Mouse (Mus musculus): ENCODE data around the gene Tub. TPM values are rescaled to one million over a fixed set of nuclear protein-coding genes. Genes with fewer than 3 reads are reported as not detected.

The Tub gene
- polyA plus RNA-seq, 1 experiment from 2014 or later: 0.88 TPM

DNA sequence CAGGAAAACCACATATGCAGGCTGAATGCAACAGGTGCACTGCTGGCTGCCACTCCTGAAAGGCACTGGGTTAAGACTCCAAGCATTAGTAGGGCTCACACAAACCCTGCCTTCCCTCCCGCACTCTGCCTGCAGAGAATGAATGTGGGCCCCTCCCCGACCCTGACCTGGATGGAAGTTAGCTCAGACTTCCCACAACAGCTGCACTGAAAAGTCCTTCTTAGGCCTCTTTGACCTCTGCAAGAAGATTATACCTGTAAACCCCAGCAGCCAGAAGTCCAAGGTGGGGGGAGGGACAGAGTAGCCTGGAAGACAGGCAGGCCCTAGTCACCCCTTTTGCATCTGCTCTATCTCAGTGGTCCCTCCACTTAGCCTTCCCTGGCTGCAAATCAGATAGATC lies 837 bp upstream of the Tub start:
- Histone ChIP-seq H3K9me3 (no peaks in the 10 kb centered on the region), H3K36me3 (peaks cover 9% of the 10 kb centered on the region; the same call in 1 of the 2 replicates), H3K4me3 (no peak overlapping the region), H3K27ac (no peak overlapping the region), H3K4me1 (peaks cover 11% of the 10 kb centered on the region), H3K27me3 (ENCODE audit: insufficient read depth, poor library complexity, severe bottlenecking) (peaks cover 61% of the 10 kb centered on the region)
- no peak for DNase-seq (ENCODE audit: low spot score)
- WGBS: 32% methylated on average over 2 of the region's 2 CpGs

DNA sequence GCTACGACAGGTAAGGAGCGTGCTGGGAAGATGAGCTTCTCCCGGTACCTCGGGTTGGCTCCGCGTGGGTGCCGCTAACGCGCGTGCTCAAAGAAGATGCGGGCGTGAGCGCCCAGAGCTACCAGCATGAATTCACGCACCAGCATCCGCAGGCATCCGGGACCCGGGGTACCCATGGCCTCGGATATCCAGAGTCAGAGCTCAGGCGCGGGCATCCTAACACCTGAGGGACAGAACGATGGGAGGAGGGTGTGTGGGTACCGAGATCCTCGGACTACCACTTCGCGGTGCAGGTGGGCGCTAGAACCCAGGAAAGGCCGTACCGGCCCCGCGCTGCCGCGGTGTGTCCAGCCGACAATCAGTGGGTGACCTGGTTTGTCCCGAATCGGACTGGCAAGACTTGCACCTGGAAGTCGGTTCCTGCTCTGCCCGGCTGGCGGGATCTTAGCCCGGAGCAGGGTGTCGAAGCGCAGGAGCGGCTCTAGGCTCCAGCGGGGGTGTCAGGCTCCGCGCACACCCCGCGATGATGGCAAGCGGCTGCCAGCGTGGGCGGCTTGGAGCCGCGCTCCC lies 709 bp downstream of the Tub start:
- peaks cover 11% of the 10 kb centered on the region for H3K4me1 ChIP-seq
- no peak overlapping the region for H3K27ac ChIP-seq
- H3K4me3 ChIP-seq: peak overlapping the region; percentile 65
- no peak for DNase-seq (ENCODE audit: low spot score)
- H3K27me3 ChIP-seq (ENCODE audit: insufficient read depth, poor library complexity, severe bottlenecking): peaks cover 61% of the 10 kb centered on the region
- no peaks in the 10 kb centered on the region for H3K9me3 ChIP-seq
- WGBS: 1% methylated on average over 52 of the region's 52 CpGs
- peaks cover under 1% of the 10 kb centered on the region; the same call in 1 of the 2 replicates for H3K36me3 ChIP-seq

DNA sequence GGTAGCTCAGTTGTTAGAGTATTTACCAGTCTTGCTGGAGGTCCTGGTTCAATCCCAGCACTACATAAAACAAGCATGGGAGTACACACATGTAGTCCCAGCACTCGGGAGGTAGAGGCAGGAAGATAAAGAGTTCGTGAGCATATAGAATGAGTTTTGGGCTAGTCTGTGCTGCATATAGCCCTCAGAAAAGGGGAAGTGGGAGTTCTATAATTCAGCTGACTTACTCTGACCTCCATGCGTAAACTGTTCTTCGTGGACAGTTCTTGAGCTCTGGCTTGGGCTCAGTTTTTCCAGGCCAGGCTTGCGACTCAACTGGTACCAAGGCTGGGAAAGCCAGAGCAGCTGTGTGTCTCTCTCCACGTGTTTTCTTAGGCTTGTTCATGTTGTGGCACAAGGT lies 2.7 kb downstream of the Tub start:
- Histone ChIP-seq H3K36me3 (no peaks in the 10 kb centered on the region), H3K27me3 (ENCODE audit: insufficient read depth, poor library complexity, severe bottlenecking) (peaks cover 61% of the 10 kb centered on the region), H3K4me1 (peaks cover 11% of the 10 kb centered on the region), H3K4me3 (no peak overlapping the region), H3K27ac (no peak overlapping the region), H3K9me3 (no peaks in the 10 kb centered on the region)
- DNase-seq (ENCODE audit: low spot score): no peak
- WGBS: 80% methylated on average over 6 of the region's 6 CpGs

DNA sequence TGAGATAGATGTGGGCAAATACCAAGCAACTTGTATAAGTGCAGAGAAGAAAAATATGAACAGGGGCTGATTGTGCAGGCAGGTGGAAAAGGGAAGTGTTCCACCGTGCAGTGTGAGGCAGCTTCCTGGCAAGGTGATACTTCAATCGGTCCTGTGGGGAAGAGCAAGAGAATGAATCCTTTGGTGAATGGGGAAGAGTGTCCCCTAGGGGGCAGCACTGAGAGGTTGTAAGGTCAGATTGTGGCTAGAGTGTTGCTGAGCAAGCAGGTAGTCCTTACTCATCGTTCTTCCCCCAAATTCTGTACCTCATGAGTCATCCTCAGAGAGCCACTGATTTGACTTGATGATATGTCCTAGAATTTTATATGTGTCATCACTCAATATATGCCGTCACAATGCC lies 4.0 kb downstream of the Tub start:
- H3K27me3 ChIP-seq (ENCODE audit: insufficient read depth, poor library complexity, severe bottlenecking): peaks cover 49% of the 10 kb centered on the region
- H3K4me3 ChIP-seq: no peak overlapping the region
- WGBS: 54% methylated on average over 4 of the region's 4 CpGs
- H3K4me1 ChIP-seq: peaks cover 11% of the 10 kb centered on the region
- no peak overlapping the region for H3K27ac ChIP-seq
- H3K9me3 ChIP-seq: no peaks in the 10 kb centered on the region
- DNase-seq (ENCODE audit: low spot score): no peak
- no peaks in the 10 kb centered on the region for H3K36me3 ChIP-seq

DNA sequence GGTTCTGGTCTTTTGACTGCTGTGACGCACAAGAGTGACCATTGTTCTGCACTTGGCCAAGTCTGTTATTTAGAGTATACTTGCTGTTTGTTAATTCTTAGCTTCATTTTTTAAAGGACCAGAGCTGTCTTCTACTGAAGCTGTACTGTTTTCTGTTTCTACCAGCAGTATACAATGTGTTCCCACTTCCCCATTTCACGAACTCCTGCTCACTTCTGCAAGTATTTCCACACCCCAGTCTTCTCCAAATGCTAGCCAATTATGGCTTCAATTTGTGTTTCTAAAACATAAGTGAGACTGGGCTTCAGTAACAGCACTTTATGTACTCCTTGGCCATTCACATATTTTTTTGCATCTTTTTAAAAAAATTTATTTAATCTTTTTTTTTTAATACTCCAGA lies 7.6 kb downstream of the Tub start:
- DNase-seq (ENCODE audit: low spot score): no peak
- WGBS: 83% methylated on average over 2 of the region's 2 CpGs
- H3K9me3 ChIP-seq: no peaks in the 10 kb centered on the region
- no peak overlapping the region for H3K27ac ChIP-seq
- no peaks in the 10 kb centered on the region for H3K4me1 ChIP-seq
- no peak overlapping the region for H3K4me3 ChIP-seq
- no peaks in the 10 kb centered on the region for H3K36me3 ChIP-seq
- peaks cover 13% of the 10 kb centered on the region for H3K27me3 ChIP-seq (ENCODE audit: insufficient read depth, poor library complexity, severe bottlenecking)

DNA sequence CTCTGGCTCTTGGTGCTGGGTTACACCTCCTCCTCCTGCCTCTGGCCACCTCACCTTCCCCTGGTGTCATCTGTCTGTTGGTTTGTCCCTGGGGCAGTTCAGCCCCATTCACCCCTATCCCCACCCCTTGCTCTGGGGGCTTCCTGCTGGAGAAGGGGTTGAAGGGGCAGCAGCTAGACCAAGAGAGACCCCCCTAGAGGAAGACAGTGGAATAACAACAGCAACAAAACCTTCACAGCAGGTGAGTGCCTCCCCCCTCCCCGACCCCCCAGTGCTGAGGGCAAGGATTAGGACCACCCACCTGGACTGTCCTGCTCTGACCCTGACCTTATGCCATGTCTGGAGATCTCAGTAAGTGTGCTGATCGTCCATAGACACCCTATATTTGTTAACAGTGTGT lies 15.8 kb downstream of the Tub start:
- no peaks in the 10 kb centered on the region for H3K4me1 ChIP-seq
- peaks cover 13% of the 10 kb centered on the region for H3K27me3 ChIP-seq (ENCODE audit: insufficient read depth, poor library complexity, severe bottlenecking)
- WGBS: 24% methylated on average over 2 of the region's 2 CpGs
- no peaks in the 10 kb centered on the region for H3K36me3 ChIP-seq
- no peak for DNase-seq (ENCODE audit: low spot score)
- H3K4me3 ChIP-seq: no peak overlapping the region
- H3K9me3 ChIP-seq: no peaks in the 10 kb centered on the region
- no peak overlapping the region for H3K27ac ChIP-seq

DNA sequence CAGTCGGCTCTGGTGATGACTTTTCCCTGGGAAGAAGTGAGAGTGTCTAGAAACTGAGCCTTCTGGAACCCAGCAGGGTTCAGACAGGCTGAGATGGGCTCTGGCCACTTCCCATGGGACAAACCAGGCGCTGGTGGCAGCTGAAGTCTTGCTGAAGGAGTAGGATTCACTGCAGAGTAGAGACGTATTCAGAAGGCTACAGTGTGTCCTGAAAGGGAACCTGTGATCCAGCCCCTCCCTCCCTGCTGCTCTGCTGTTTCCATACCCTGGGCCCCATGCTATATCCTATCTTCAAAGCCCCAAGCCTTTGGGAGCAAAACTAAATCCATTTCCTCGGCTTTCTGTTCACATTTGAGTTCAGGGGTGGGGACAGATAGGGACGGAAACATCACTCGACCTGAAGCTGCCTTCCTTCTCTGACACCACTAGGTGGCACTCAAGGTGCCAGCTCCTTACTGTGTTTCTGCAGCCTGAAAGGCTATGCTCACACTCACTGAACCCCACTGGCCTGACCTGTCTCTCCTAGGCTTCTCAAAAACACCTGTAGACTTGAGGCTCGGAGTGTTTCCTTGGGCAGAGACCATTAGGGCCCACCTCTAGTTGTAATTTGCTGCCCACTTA lies 16.7 kb downstream of the Tub start:
- Histone ChIP-seq H3K27me3 (ENCODE audit: insufficient read depth, poor library complexity, severe bottlenecking) (peaks cover 14% of the 10 kb centered on the region), H3K4me3 (no peak overlapping the region), H3K27ac (no peak overlapping the region), H3K9me3 (no peaks in the 10 kb centered on the region), H3K36me3 (no peaks in the 10 kb centered on the region), H3K4me1 (no peaks in the 10 kb centered on the region)
- 34% methylated on average over 7 of the region's 7 CpGs for WGBS
- no peak for DNase-seq (ENCODE audit: low spot score)

DNA sequence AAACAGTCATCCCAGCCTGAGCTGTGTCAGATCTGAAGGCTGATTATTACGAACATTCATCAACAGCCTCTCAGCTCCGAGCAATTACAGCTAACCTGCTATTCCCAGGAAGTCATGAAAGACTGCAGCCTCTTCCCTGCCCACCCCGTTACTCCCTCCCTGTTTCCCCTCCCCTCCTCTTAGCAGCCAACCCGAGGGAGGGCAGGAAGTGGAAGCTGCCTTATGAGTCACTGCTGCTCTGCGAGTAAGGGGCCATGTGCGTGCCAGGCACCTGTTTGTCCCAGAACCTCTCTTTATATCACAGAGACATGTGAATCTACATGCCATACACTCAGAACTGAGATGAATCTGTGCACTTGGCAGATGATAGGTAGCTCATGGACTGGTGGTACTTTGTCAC lies 18.1 kb downstream of the Tub start:
- no peaks in the 10 kb centered on the region for H3K9me3 ChIP-seq
- no peaks in the 10 kb centered on the region for H3K4me1 ChIP-seq
- H3K36me3 ChIP-seq: no peaks in the 10 kb centered on the region
- DNase-seq (ENCODE audit: low spot score): no peak
- WGBS: 35% methylated on average over 6 of the region's 6 CpGs
- H3K4me3 ChIP-seq: no peak overlapping the region
- no peak overlapping the region for H3K27ac ChIP-seq
- H3K27me3 ChIP-seq (ENCODE audit: insufficient read depth, poor library complexity, severe bottlenecking): peaks cover 19% of the 10 kb centered on the region

DNA sequence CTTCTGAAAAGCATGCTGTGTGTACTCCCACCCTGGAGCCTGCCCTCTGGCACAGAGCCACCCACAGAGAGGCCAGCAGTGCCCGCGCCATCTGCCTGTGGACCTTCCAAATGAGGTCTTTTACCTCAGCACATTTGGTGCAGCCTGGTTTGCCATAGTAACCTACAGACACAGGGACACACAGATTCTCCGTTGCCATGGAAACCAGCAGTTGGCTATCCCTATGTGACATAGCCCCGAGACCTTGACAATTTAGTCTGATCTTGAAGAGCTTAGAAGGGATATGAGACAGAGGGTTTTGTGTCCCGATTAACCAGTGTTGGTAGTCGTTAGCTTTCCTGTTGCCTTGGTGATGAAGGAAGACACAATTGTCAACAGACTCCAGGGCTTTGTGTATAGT lies 22.1 kb downstream of the Tub start:
- H3K27me3 ChIP-seq (ENCODE audit: insufficient read depth, poor library complexity, severe bottlenecking): peaks cover 19% of the 10 kb centered on the region; the same call in 1 of the 2 replicates
- H3K9me3 ChIP-seq: no peaks in the 10 kb centered on the region
- 71% methylated on average over 6 of the region's 6 CpGs for WGBS
- H3K4me1 ChIP-seq: no peaks in the 10 kb centered on the region
- H3K27ac ChIP-seq: no peak overlapping the region
- H3K4me3 ChIP-seq: no peak overlapping the region
- no peak for DNase-seq (ENCODE audit: low spot score)
- no peaks in the 10 kb centered on the region for H3K36me3 ChIP-seq

DNA sequence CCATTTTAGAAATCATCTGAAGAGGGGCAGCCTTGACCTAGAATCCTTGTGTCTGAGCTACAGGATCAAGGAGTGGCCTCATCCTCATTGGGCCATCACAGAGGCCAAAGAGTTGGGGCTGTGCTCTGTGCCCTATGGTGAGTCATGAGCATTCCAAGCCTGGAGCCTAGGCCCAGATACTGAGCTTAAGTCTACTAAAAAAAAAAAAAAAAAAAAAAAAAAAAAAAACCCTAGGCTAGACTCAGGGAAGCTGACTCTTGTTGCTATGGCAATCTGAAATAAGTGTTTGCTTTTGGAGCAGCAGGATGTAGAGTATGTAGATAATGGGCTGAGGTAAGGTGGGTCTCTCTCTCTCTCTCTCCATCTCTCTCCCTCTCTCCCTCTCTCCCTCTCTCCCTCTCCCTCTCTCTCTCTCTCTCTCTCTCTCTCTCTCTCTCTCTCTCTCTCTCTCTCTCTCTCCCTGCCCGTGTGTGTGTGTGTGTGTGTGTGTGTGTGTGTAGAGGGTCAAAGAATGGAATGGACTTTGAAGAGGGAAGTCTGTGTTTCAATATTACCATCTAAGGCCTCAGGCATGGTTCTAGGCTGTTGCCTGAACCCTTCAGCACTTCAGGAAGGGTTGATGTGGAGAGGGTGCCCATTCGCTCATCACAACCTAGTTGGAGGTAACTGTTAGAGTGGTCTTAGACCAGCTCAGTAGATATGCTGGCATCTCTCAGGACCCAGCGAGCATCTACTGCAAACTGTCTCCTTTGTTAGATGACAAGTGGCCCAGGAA lies 36.0 kb downstream of the Tub start:
- H3K27me3 ChIP-seq (ENCODE audit: insufficient read depth, poor library complexity, severe bottlenecking): no peaks in the 10 kb centered on the region
- no peak for DNase-seq (ENCODE audit: low spot score)
- H3K9me3 ChIP-seq: no peaks in the 10 kb centered on the region
- no peaks in the 10 kb centered on the region for H3K4me1 ChIP-seq
- no peak overlapping the region for H3K27ac ChIP-seq
- no peaks in the 10 kb centered on the region for H3K36me3 ChIP-seq
- 74% methylated on average over 2 of the region's 3 CpGs for WGBS
- no peak overlapping the region for H3K4me3 ChIP-seq

DNA sequence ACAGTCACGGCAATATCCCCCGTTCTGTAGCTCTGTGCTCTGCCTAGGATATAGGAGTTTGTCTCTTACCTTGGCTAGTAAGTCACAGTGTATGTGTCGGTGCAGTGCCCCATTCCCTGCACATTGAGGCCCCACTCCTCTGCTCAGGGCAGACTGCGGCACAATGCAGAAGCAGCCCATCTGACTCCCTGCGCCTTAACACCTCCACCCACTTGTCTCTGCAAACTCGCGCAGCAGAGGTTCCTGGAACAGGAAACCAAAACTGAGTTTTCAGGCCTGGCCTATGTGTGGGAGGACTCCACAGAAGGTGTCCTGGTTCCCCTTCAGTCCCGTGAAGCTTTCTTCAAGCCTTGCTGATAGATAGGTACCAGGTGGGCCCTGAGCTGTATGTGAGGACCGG lies 41.1 kb downstream of the Tub start:
- no peak overlapping the region for H3K4me3 ChIP-seq
- no peak overlapping the region for H3K27ac ChIP-seq
- DNase-seq (ENCODE audit: low spot score): no peak
- H3K27me3 ChIP-seq (ENCODE audit: insufficient read depth, poor library complexity, severe bottlenecking): no peaks in the 10 kb centered on the region
- WGBS: 72% methylated on average over 9 of the region's 9 CpGs
- H3K9me3 ChIP-seq: no peaks in the 10 kb centered on the region
- H3K4me1 ChIP-seq: no peaks in the 10 kb centered on the region
- no peaks in the 10 kb centered on the region for H3K36me3 ChIP-seq

DNA sequence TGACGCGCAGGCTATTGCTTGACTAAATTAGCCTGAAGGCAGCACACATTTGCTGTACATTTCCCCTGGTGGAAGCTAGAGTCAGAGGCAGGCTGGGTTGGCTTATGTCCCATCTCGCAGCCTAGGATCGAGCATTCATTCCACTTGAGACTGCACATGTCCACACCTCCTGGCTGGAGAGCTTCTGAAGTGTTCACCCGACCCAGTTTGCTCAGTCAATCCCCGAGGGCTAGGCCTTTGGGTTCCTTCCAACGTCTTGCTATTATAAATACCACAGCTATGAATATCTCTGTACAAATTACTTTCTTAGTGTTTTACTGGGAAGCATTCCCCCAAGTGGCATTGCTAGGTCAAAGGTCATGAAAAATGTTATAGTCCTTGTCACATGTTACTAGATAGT lies 43.1 kb downstream of the Tub start:
- Histone ChIP-seq H3K4me3 (no peak overlapping the region), H3K27me3 (ENCODE audit: insufficient read depth, poor library complexity, severe bottlenecking) (no peaks in the 10 kb centered on the region), H3K4me1 (no peaks in the 10 kb centered on the region), H3K9me3 (no peaks in the 10 kb centered on the region), H3K27ac (no peak overlapping the region), H3K36me3 (no peaks in the 10 kb centered on the region)
- 75% methylated on average over 7 of the region's 7 CpGs for WGBS
- DNase-seq (ENCODE audit: low spot score): no peak

DNA sequence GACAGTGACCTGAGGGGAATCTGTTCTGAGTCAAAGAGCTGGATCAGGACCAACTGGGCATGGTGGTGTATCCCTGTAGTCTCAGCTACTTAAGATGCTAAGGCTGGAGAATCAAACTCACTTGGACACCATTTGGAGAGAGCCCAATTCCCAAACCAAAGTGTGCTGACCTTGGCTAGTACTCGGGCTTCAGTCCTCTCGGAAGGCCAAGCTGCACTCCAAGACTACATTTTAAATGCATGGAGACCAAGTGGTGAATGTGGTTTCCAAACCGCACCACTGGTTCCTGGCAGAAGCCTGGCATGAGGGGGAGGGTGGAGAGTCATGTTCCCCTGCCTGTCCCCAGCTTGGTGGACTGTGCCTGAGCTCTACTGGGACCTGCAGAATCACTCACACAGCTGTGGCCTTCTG lies 43.7 kb downstream of the Tub start:
- Histone ChIP-seq H3K9me3 (no peaks in the 10 kb centered on the region), H3K27me3 (ENCODE audit: insufficient read depth, poor library complexity, severe bottlenecking) (no peaks in the 10 kb centered on the region), H3K27ac (no peak overlapping the region), H3K4me3 (no peak overlapping the region), H3K4me1 (no peaks in the 10 kb centered on the region), H3K36me3 (no peaks in the 10 kb centered on the region)
- DNase-seq (ENCODE audit: low spot score): no peak
- WGBS: 80% methylated on average over 3 of the region's 3 CpGs

Measured in heart, embryonic 10.5 days (tissue).